Mouse (Mus musculus): ENCODE measurements around the gene Epb41l3. TPM values are rescaled to one million over a fixed set of nuclear protein-coding genes. Genes with fewer than 3 reads are reported as not detected.
A peak's percentile ranks its signal among the peaks of the same experiment; 100 is the strongest.

Epb41l3 gene
- polyA plus RNA-seq, 1 experiment from 2014 or later = 76.4 TPM

DNA sequence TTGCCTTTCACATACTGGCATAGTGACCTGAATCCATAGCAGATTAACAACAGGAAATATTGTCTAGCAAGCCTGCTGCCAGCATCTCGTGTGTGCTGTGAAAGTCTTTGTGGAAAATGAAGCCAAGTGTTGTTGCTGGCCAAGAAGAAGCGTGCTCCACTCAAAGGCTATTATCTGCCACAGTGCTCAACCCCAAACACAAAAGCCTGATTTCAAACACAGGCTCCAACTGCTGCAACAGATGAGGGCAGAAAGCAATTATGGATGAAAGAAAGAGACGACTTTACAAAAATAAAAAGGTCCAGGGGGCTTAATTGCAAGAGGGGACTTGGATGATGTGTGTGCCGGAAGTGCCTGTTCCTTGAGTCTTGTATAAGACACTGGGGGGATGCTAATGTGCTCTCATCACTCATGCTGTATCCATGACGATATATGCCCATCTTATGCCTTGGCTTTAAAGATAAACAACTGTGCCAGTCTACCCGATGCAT lies 154.7 kb downstream of the Epb41l3 start:
- peaks cover 23% of the 10 kb centered on the region for H3K4me1 ChIP-seq
- H3K27me3 ChIP-seq (replicated peaks; ENCODE audit: low read depth, poor library complexity, severe bottlenecking) = no peaks in the 10 kb centered on the region
- DNase-seq (ENCODE audit: low spot score) = no peak
- no peak overlapping the region for H3K4me3 ChIP-seq
- 56% methylated on average over 6 of the region's 6 CpGs for WGBS
- no peak overlapping the region for H3K27ac ChIP-seq (replicated peaks)
- H3K9me3 ChIP-seq = no peaks in the 10 kb centered on the region
- H3K36me3 ChIP-seq (replicated peaks) = peaks cover 5% of the 10 kb centered on the region; the same call in 1 of the 2 replicates

DNA sequence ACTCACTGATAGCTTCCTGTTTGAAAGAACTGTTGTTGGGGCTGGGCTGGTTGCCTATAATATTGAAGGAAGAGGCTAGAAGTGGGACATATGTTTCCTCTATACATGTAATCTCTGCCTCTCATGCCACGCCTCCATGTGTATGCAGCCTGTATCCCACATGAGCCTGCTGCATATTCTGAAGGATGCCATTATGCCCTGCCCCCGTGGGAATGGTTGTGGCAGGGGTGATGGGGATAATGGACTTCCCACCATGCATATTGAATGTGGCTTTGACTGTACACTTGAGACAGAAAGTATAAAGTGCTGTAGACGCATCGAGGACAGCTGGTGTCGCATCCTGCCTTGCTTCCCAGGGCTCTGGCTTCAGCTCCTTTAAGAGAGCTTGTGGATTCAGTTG lies 155.9 kb downstream of the Epb41l3 start:
- 85% methylated on average over 5 of the region's 5 CpGs for WGBS
- no peak for DNase-seq (ENCODE audit: low spot score)
- H3K27ac ChIP-seq (replicated peaks) = no peak overlapping the region

DNA sequence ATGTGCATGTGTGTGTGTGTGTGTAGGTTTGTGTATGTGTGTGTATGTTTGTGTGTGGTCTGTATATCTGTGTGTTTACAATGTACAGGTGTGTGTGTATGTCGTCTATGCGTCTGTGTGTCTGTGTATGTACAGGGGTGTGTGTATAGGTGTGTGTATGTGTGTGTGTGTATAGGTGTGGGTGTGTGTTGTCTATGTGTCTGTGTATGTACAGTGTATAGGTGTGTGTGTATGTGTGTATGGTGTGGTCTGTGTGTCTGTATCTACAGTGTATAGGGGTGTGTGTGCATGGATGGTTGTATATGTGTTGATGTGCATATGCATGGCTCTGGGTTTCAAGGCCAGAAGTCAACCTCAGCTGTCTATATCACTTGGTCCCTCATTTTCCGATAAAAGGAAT lies 161.7 kb downstream of the Epb41l3 start:
- Histone ChIP-seq H3K9me3 (no peaks in the 10 kb centered on the region), H3K36me3 (replicated peaks) (no peaks in the 10 kb centered on the region; the same call in 1 of the 2 replicates), H3K27ac (replicated peaks) (no peak overlapping the region), H3K4me1 (no peaks in the 10 kb centered on the region), H3K27me3 (replicated peaks; ENCODE audit: low read depth, poor library complexity, severe bottlenecking) (no peaks in the 10 kb centered on the region), H3K4me3 (no peak overlapping the region)
- DNase-seq (ENCODE audit: low spot score) = no peak
- WGBS = 95% methylated on average over 3 of the region's 3 CpGs

More for the DNA sequence above, 155.9 kb downstream of the Epb41l3 start:
- Histone ChIP-seq H3K27me3 (replicated peaks; ENCODE audit: low read depth, poor library complexity, severe bottlenecking) (no peaks in the 10 kb centered on the region), H3K36me3 (replicated peaks) (no peaks in the 10 kb centered on the region), H3K4me1 (peaks cover 23% of the 10 kb centered on the region), H3K4me3 (no peak overlapping the region), H3K9me3 (no peaks in the 10 kb centered on the region)

DNA sequence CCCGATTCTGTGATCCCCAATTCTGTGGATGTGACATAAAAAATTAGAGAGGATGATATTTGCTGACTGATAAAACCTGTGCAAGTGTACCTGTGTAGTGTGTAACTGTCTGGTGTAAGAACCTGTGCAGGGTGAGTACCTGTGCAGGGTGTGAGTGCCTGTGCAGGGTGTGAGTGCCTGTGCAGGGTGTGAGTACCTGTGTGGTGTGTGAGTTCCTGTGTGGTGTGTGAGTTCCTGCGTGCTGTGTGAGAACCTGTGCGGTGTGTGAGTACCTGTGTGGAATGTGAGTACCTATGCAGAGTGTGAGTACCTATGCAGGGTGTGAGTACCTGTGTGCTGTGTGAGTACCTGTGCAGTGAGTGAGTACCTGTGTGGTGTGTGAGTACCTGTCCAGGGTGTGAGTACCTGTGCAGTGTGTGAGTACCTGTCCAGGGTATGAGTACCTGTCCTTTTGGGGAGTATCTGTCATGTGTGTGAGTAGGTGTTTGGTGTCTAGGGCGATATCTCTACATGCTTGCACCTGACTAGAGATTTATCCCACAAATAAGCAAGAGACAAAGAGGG lies 163.4 kb downstream of the Epb41l3 start:
- Histone ChIP-seq H3K27ac (replicated peaks) (no peak overlapping the region), H3K4me1 (no peaks in the 10 kb centered on the region), H3K27me3 (replicated peaks; ENCODE audit: low read depth, poor library complexity, severe bottlenecking) (no peaks in the 10 kb centered on the region), H3K36me3 (replicated peaks) (no peaks in the 10 kb centered on the region; the same call in 1 of the 2 replicates), H3K9me3 (no peaks in the 10 kb centered on the region), H3K4me3 (no peak overlapping the region)
- WGBS = 93% methylated on average over 4 of the region's 4 CpGs
- no peak for DNase-seq (ENCODE audit: low spot score)

DNA sequence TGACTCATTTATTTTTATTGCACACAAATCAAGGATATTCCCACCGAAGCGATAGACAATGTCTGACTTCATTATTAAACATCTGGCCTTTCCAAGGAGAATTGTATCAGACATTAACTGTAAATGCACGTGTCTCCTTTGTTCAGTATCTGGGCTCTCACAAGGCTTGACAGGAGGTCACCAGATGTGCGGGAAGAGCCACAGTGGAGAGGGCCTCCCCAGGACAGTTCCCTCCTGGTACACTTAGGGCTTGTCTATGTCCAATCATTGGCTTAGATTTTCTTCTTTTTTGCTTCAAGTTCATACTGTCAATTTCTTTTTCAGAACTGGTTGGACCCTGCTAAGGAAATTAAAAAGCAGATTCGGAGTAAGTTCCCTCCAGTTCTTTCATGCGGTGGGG lies 163.9 kb downstream of the Epb41l3 start:
- H3K4me3 ChIP-seq = no peak overlapping the region
- H3K36me3 ChIP-seq (replicated peaks) = no peaks in the 10 kb centered on the region; the same call in 1 of the 2 replicates
- no peaks in the 10 kb centered on the region for H3K4me1 ChIP-seq
- DNase-seq (ENCODE audit: low spot score) = no peak
- H3K27ac ChIP-seq (replicated peaks) = no peak overlapping the region
- H3K9me3 ChIP-seq = no peaks in the 10 kb centered on the region
- no peaks in the 10 kb centered on the region for H3K27me3 ChIP-seq (replicated peaks; ENCODE audit: low read depth, poor library complexity, severe bottlenecking)
- 87% methylated on average over 6 of the region's 6 CpGs for WGBS

DNA sequence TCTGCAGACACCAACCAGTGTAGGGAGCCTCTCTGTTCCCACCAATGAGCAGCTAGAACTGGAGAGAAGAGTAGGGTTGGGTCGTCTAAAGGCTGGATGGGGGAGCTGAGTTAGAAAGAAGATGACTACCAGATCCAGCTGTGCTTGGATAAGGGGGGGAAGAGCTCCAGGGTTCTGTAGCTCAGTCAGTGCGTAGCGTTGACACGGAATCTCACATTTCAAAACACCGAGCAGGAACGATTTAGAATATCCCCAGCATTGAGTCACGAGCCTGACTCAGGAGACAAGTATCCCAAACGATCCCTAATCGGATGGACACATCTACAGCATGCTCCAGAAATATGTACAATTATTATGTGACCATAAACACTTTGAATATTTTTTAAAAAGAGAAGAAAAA lies 180.4 kb downstream of the Epb41l3 start:
- Histone ChIP-seq H3K4me1 (peaks cover 11% of the 10 kb centered on the region), H3K27ac (replicated peaks) (no peak overlapping the region), H3K9me3 (no peaks in the 10 kb centered on the region), H3K27me3 (replicated peaks; ENCODE audit: low read depth, poor library complexity, severe bottlenecking) (no peaks in the 10 kb centered on the region), H3K36me3 (replicated peaks) (peaks cover 17% of the 10 kb centered on the region), H3K4me3 (no peak overlapping the region)
- WGBS = 60% methylated on average over 9 of the region's 9 CpGs
- DNase-seq (ENCODE audit: low spot score) = no peak

DNA sequence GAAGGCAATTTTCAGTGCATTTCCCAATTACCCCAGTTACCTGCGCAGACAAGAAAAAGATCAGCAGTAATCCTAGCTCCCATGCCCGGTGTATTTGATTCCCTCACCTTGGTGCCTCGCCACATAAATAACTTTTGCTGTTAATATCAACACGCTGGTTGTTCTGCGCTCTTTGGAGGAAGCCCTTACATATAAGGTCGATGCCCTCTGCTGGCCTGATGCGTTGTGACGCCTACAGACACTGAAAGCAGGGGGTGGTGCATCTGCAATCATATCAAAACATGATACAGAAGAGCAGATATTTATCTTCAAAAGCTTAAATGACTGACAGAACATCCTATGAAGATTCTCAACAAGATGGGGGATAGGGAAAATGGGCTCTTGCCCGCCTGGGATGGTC lies 181.0 kb downstream of the Epb41l3 start:
- peaks cover 11% of the 10 kb centered on the region for H3K4me1 ChIP-seq
- peaks cover 17% of the 10 kb centered on the region for H3K36me3 ChIP-seq (replicated peaks)
- H3K27me3 ChIP-seq (replicated peaks; ENCODE audit: low read depth, poor library complexity, severe bottlenecking) = no peaks in the 10 kb centered on the region
- H3K9me3 ChIP-seq = no peaks in the 10 kb centered on the region
- H3K4me3 ChIP-seq = no peak overlapping the region
- WGBS = 56% methylated on average over 9 of the region's 9 CpGs
- H3K27ac ChIP-seq (replicated peaks) = no peak overlapping the region
- peak; percentile 39 for DNase-seq (ENCODE audit: low spot score)

DNA sequence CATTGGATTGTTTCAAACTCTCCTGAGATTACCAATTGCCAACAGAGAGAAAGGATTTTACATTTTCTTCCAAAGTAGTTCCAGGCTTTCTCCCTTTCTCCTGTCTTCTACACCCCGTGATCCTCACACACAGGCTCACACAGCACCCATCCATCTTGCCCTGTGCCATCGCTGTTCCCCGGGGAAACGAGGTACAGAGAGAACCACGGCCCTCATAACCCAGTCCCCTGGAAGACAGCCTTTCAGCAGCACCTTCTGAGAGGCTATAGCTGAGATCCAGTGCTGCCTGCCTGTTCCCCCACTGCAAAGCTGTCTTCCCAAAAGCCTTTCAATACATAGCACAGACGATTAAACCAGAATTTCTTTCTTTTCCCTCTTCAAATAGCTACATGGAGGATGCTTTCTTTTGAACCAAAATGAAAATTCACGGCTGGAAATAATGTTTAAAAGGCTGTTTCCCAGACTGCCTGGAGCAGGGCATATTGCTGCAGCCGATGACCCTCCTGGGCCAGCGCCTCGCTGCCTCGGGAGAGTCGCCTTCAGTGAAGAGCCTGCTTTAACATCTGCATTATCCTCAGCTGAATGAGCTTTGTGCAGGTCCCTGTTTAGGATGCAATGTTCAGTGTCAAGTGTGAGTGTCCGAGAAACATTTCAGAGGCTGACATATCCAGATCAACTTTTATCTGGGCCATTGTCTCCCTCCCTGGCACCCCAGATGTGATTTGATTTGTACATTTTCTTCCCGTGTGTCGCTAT lies 188.5 kb downstream of the Epb41l3 start:
- DNase-seq (ENCODE audit: low spot score) = no peak
- H3K9me3 ChIP-seq = no peaks in the 10 kb centered on the region
- H3K4me1 ChIP-seq = peaks cover 16% of the 10 kb centered on the region
- 66% methylated on average over 15 of the region's 15 CpGs for WGBS
- H3K27ac ChIP-seq (replicated peaks) = no peak overlapping the region; the same call in 1 of the 2 replicates
- H3K27me3 ChIP-seq (replicated peaks; ENCODE audit: low read depth, poor library complexity, severe bottlenecking) = no peaks in the 10 kb centered on the region
- peaks cover 11% of the 10 kb centered on the region for H3K36me3 ChIP-seq (replicated peaks)
- no peak overlapping the region for H3K4me3 ChIP-seq

DNA sequence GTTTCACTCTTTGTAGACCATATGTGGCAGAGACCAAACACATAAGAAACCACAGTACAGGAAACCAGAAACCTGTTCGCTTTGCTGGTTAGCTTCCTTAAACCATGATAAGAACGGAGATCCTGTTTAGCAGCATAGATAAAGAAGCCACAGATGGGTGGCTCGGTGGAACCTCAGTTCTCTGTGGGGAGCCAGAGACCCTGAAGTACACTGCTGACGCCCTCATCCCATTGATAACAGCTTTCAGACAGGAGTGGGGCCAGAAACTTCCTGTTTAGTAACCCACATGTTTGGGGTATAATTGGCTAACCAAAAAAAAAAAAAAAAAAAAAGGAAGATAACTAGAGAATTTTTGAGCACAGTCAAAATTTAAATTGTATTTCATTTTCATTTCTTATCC lies 189.7 kb downstream of the Epb41l3 start:
- H3K27ac ChIP-seq (replicated peaks) = no peak overlapping the region
- WGBS = 55% methylated on average over 4 of the region's 4 CpGs
- DNase-seq (ENCODE audit: low spot score) = no peak
- no peaks in the 10 kb centered on the region for H3K27me3 ChIP-seq (replicated peaks; ENCODE audit: low read depth, poor library complexity, severe bottlenecking)
- peaks cover under 1% of the 10 kb centered on the region; the same call in 1 of the 2 replicates for H3K36me3 ChIP-seq (replicated peaks)
- no peaks in the 10 kb centered on the region for H3K9me3 ChIP-seq
- peaks cover 16% of the 10 kb centered on the region for H3K4me1 ChIP-seq
- H3K4me3 ChIP-seq = no peak overlapping the region

DNA sequence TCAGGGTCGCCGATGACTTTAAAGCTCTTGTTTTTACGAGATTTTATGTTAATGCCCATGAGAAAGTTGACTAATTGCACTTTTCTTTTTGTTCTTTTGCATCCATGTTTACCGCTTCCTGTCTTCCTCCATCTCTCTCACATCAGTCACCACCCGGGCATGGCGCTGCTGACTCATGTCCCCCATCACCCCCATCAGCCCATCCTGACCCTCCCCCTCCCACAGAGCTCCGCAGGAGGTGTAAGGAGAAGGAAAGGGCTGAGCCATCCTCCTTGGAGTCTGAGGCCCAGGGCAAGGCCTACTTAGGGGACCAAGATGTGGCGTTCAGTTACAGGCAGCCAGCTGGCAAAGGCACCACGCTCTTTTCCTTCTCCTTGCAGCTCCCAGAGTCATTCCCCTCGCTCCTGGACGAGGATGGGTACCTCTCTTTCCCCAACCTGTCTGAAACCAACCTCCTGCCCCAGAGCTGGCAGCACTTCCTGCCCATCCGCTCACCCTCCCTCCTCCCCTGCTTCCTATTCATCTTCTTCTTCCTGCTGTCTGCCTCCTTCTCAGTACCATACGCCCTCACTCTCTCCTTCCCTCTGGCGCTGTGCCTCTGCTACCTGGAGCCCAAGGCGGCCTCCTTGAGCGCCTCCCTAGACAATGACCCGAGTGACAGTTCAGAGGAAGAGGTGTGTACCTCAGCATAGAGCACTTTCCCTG lies 190.4 kb downstream of the Epb41l3 start:
- Histone ChIP-seq H3K27me3 (replicated peaks; ENCODE audit: low read depth, poor library complexity, severe bottlenecking) (no peaks in the 10 kb centered on the region), H3K36me3 (replicated peaks) (peaks cover 3% of the 10 kb centered on the region; the same call in 1 of the 2 replicates), H3K4me3 (no peak overlapping the region), H3K27ac (replicated peaks) (peak overlapping the region; percentile 44), H3K9me3 (no peaks in the 10 kb centered on the region), H3K4me1 (peaks cover 16% of the 10 kb centered on the region)
- WGBS = 36% methylated on average over 17 of the region's 17 CpGs
- no peak for DNase-seq (ENCODE audit: low spot score)

DNA sequence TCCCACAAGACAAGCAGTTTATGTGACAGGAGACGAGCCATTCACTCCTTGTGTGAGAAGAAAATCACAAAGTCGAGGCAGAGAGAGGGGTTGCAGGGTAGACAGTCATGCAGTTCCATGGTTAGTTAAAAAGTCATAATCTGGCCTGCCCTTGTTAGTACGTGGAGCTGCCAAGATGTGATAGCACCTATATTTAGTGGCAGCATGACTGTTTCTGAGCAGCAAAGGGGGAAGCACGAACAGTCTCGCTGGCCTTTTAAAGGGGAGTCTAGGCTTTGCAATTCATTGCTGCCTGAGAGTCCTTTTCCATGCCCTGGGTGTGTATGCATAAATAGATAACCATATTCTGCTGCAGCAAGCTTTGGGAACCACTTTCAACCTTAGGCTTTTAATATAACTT lies 191.5 kb downstream of the Epb41l3 start:
- H3K4me1 ChIP-seq = peaks cover 16% of the 10 kb centered on the region
- H3K9me3 ChIP-seq = no peaks in the 10 kb centered on the region
- no peak for DNase-seq (ENCODE audit: low spot score)
- WGBS = 79% methylated on average over 5 of the region's 5 CpGs
- peaks cover 3% of the 10 kb centered on the region; the same call in 1 of the 2 replicates for H3K36me3 ChIP-seq (replicated peaks)
- no peak overlapping the region for H3K27ac ChIP-seq (replicated peaks)
- H3K27me3 ChIP-seq (replicated peaks; ENCODE audit: low read depth, poor library complexity, severe bottlenecking) = no peaks in the 10 kb centered on the region
- no peak overlapping the region for H3K4me3 ChIP-seq

DNA sequence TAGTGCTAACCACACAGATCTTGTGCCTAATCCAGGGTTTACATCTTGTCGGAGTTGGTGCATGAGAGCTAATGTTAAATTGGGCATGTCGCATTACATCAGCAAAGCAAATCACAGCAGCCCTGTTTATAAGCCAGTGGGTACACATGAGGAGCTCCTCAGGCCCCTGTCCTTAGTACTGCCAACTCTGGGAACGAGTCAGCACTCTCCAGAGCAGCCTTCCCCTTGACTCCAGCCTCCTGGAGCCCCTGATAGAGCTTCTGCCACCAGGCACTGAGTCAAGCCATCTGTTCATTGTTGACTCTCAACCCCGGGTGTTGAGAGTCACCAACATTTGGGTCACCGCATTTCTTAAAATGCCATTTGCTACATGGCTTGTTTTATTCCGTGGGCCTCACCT lies 192.0 kb downstream of the Epb41l3 start:
- H3K27ac ChIP-seq (replicated peaks) = no peak overlapping the region
- peaks cover 3% of the 10 kb centered on the region; the same call in 1 of the 2 replicates for H3K36me3 ChIP-seq (replicated peaks)
- WGBS = 70% methylated on average over 6 of the region's 6 CpGs
- H3K4me1 ChIP-seq = peaks cover 16% of the 10 kb centered on the region
- H3K4me3 ChIP-seq = no peak overlapping the region
- H3K27me3 ChIP-seq (replicated peaks; ENCODE audit: low read depth, poor library complexity, severe bottlenecking) = no peaks in the 10 kb centered on the region
- H3K9me3 ChIP-seq = no peaks in the 10 kb centered on the region
- no peak for DNase-seq (ENCODE audit: low spot score)
